Mouse (Mus musculus): ENCODE measurements around the gene Uxs1. TPM values are rescaled to one million over a fixed set of nuclear protein-coding genes. Genes with fewer than 3 reads are reported as not detected.

The Uxs1 gene
- total and polyA plus RNA-seq, 2 experiments from 2014 or later: 5.3 to 10.4 TPM

DNA sequence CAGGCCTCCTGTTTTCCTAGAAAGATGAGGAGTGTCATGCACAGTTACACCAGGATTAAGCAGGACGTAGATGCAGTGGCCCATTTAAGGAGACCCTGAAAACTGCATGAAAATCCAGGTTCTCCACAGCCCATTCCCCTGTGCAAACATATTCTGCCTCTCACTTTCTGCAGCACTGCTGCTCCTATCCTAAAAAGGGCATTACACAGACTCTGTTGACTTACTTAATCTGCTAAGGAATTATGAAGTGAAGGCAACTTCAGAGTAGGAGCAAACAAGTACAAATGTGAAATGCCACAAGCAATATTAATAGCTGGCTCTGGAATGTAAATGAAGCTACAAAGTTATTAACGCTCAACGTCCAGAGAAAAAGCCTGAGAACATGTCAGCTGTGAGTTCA lies 45.9 kb downstream of the Uxs1 start:
- Histone ChIP-seq H3K36me3 (replicated peaks; ENCODE audit: control insufficient read depth, insufficient read depth, low read length) (peaks cover 7% of the 10 kb centered on the region), H3K4me2 (ENCODE audit: low read depth, low read length) (no peak overlapping the region), H3K27me3 (ENCODE audit: control insufficient read depth, insufficient read depth, low read length) (no peaks in the 10 kb centered on the region), H3K9ac (replicated peaks; ENCODE audit: low read depth, low read length) (no peak overlapping the region), H3K4me3 (ENCODE audit: low read depth, low read length) (no peak overlapping the region), H3K27ac (ENCODE audit: low read depth) (peak overlapping the region; percentile 35; the same call in 1 of the 2 replicates), H3K9me3 (replicated peaks; ENCODE audit: control insufficient read depth, low read length) (no peaks in the 10 kb centered on the region), H3K4me1 (ENCODE audit: control insufficient read depth, insufficient read depth) (peaks cover 6% of the 10 kb centered on the region; the same call in 1 of the 2 replicates)
- ATAC-seq (ENCODE audit: insufficient read depth, low read depth) (no peak), DNase-seq (ENCODE audit: low spot score) (no peak)
- TF ChIP-seq EP300 (IDR thresholded peaks at IDR 0.05; ENCODE audit: low read depth) (no peak), CTCF (IDR thresholded peaks at IDR 0.05; ENCODE audit: low read depth) (no peak)
- WGBS: 65% methylated on average over 3 of the region's 3 CpGs

DNA sequence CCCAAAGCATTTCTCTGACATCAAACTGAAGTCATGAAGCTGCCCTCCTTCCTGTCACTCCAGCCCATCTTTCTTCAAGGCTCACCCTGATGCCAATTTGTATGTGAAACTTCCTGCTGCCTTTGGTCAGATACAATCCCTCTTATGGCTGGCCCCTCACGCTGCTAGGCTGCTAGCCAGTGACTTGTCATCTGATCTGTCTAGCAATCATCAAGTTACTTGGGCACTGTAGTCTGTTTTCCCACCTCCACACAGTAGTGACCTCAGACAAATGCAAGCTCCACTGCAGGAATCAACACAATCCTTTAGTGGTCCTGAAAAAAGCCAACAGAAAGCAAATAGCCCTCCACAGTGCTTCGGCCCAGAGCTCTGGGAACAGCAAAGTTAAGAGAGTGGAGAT lies 46.4 kb downstream of the Uxs1 start:
- Histone ChIP-seq H3K27me3 (ENCODE audit: control insufficient read depth, insufficient read depth, low read length) (no peaks in the 10 kb centered on the region), H3K36me3 (replicated peaks; ENCODE audit: control insufficient read depth, insufficient read depth, low read length) (peaks cover 7% of the 10 kb centered on the region), H3K9me3 (replicated peaks; ENCODE audit: control insufficient read depth, low read length) (no peaks in the 10 kb centered on the region), H3K4me1 (ENCODE audit: control insufficient read depth, insufficient read depth) (peaks cover 6% of the 10 kb centered on the region; the same call in 1 of the 2 replicates), H3K4me2 (ENCODE audit: low read depth, low read length) (no peak overlapping the region), H3K9ac (replicated peaks; ENCODE audit: low read depth, low read length) (no peak overlapping the region), H3K27ac (ENCODE audit: low read depth) (peak overlapping the region; percentile 35; the same call in 1 of the 2 replicates), H3K4me3 (ENCODE audit: low read depth, low read length) (no peak overlapping the region)
- DNase-seq (ENCODE audit: low spot score) (no peak), ATAC-seq (ENCODE audit: insufficient read depth, low read depth) (peak; percentile 53; the same call in 1 of the 2 replicates)
- TF ChIP-seq EP300 (IDR thresholded peaks at IDR 0.05; ENCODE audit: low read depth) (no peak), CTCF (IDR thresholded peaks at IDR 0.05; ENCODE audit: low read depth) (no peak)
- 40% methylated on average over 2 of the region's 2 CpGs for WGBS

- Histone ChIP-seq H3K4me1 (ENCODE audit: control insufficient read depth, insufficient read depth) (0 out of 2 replicates have a peak, but pooled peaks cover under 1% of the 10 kb centered on the region), H3K27ac (ENCODE audit: low read depth) (no peak overlapping the region), H3K27me3 (ENCODE audit: control insufficient read depth, insufficient read depth, low read length) (no peaks in the 10 kb centered on the region), H3K9me3 (replicated peaks; ENCODE audit: control insufficient read depth, low read length) (no peaks in the 10 kb centered on the region), H3K36me3 (replicated peaks; ENCODE audit: control insufficient read depth, insufficient read depth, low read length) (peaks cover 15% of the 10 kb centered on the region), H3K4me2 (ENCODE audit: low read depth, low read length) (no peak overlapping the region), H3K9ac (replicated peaks; ENCODE audit: low read depth, low read length) (no peak overlapping the region), H3K4me3 (ENCODE audit: low read depth, low read length) (no peak overlapping the region)
- DNase-seq (ENCODE audit: low spot score) (no peak), ATAC-seq (ENCODE audit: insufficient read depth, low read depth) (no peak)
- TF ChIP-seq EP300 (IDR thresholded peaks at IDR 0.05; ENCODE audit: low read depth) (no peak), CTCF (IDR thresholded peaks at IDR 0.05; ENCODE audit: low read depth) (no peak)
- 66% methylated on average over 3 of the region's 3 CpGs for WGBS
Measured at GRCm38 (mm10) chr1:43776106-43776505, 51.5 kb downstream of the Uxs1 start.

DNA sequence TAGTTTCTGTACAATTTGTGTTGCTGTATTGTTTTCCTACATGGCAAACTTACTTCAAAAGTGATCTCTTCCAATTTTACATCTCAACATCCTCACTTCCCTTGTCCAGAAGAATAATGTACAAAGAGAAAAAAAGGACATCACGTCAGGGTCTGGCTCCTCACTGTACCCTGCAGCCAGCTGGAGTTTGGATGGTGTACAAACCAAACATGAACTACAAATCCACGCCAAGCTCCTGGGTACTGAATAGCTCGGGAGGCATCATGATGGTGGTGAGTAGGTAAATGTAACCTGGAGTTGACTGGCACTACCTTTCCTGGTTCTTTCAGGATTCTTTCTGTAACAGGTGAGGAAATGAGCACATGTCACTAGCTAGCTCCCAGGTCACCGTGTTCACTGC lies 53.5 kb downstream of the Uxs1 start:
- Histone ChIP-seq H3K4me2 (ENCODE audit: low read depth, low read length) (no peak overlapping the region), H3K9ac (replicated peaks; ENCODE audit: low read depth, low read length) (no peak overlapping the region), H3K9me3 (replicated peaks; ENCODE audit: control insufficient read depth, low read length) (no peaks in the 10 kb centered on the region), H3K27me3 (ENCODE audit: control insufficient read depth, insufficient read depth, low read length) (no peaks in the 10 kb centered on the region), H3K4me3 (ENCODE audit: low read depth, low read length) (no peak overlapping the region), H3K4me1 (ENCODE audit: control insufficient read depth, insufficient read depth) (no peaks in the 10 kb centered on the region), H3K27ac (ENCODE audit: low read depth) (no peak overlapping the region), H3K36me3 (replicated peaks; ENCODE audit: control insufficient read depth, insufficient read depth, low read length) (peaks cover 15% of the 10 kb centered on the region)
- no peak for TF ChIP-seq EP300 (IDR thresholded peaks at IDR 0.05; ENCODE audit: low read depth)
- no peak for TF ChIP-seq CTCF (IDR thresholded peaks at IDR 0.05; ENCODE audit: low read depth)
- DNase-seq (ENCODE audit: low spot score): no peak
- ATAC-seq (ENCODE audit: insufficient read depth, low read depth): no peak
- 83% methylated on average over 4 of the region's 4 CpGs for WGBS

GRCm38 (mm10) chr1:43772694-43773093 lies 54.9 kb downstream of the Uxs1 start:
- Histone ChIP-seq H3K9me3 (replicated peaks; ENCODE audit: control insufficient read depth, low read length) (no peaks in the 10 kb centered on the region), H3K27me3 (ENCODE audit: control insufficient read depth, insufficient read depth, low read length) (no peaks in the 10 kb centered on the region), H3K36me3 (replicated peaks; ENCODE audit: control insufficient read depth, insufficient read depth, low read length) (peaks cover 12% of the 10 kb centered on the region; the same call in 1 of the 2 replicates), H3K4me3 (ENCODE audit: low read depth, low read length) (no peak overlapping the region), H3K27ac (ENCODE audit: low read depth) (no peak overlapping the region), H3K4me1 (ENCODE audit: control insufficient read depth, insufficient read depth) (no peaks in the 10 kb centered on the region), H3K9ac (replicated peaks; ENCODE audit: low read depth, low read length) (no peak overlapping the region), H3K4me2 (ENCODE audit: low read depth, low read length) (no peak overlapping the region)
- DNase-seq (ENCODE audit: low spot score) (no peak), ATAC-seq (ENCODE audit: insufficient read depth, low read depth) (no peak)
- TF ChIP-seq EP300 (IDR thresholded peaks at IDR 0.05; ENCODE audit: low read depth): no peak
- no peak for TF ChIP-seq CTCF (IDR thresholded peaks at IDR 0.05; ENCODE audit: low read depth)
- 91% methylated on average over 3 of the region's 3 CpGs for WGBS

- H3K9ac ChIP-seq (replicated peaks; ENCODE audit: low read depth, low read length): no peak overlapping the region
- H3K27me3 ChIP-seq (ENCODE audit: control insufficient read depth, insufficient read depth, low read length): no peaks in the 10 kb centered on the region
- H3K9me3 ChIP-seq (replicated peaks; ENCODE audit: control insufficient read depth, low read length): no peaks in the 10 kb centered on the region
- peaks cover 13% of the 10 kb centered on the region; the same call in 1 of the 2 replicates for H3K36me3 ChIP-seq (replicated peaks; ENCODE audit: control insufficient read depth, insufficient read depth, low read length)
- TF ChIP-seq CTCF (IDR thresholded peaks at IDR 0.05; ENCODE audit: low read depth): no peak
- TF ChIP-seq EP300 (IDR thresholded peaks at IDR 0.05; ENCODE audit: low read depth): no peak
- H3K4me3 ChIP-seq (ENCODE audit: low read depth, low read length): no peak overlapping the region
- H3K27ac ChIP-seq (ENCODE audit: low read depth): no peak overlapping the region
- 90% methylated on average over 3 of the region's 3 CpGs for WGBS
- H3K4me2 ChIP-seq (ENCODE audit: low read depth, low read length): no peak overlapping the region
- no peak for ATAC-seq (ENCODE audit: insufficient read depth, low read depth)
- DNase-seq (ENCODE audit: low spot score): no peak
- H3K4me1 ChIP-seq (ENCODE audit: control insufficient read depth, insufficient read depth): no peaks in the 10 kb centered on the region
Measured at GRCm38 (mm10) chr1:43770032-43770431, 57.6 kb downstream of the Uxs1 start.
